Mouse (Mus musculus) kidney, adult 9 months (tissue): ENCODE measurements around the gene Lig4.

Experiments used
- DNase-seq: peaks from one replicate; pipeline ENCODE4 v3.0.0; 2022

Lig4 gene

DNA sequence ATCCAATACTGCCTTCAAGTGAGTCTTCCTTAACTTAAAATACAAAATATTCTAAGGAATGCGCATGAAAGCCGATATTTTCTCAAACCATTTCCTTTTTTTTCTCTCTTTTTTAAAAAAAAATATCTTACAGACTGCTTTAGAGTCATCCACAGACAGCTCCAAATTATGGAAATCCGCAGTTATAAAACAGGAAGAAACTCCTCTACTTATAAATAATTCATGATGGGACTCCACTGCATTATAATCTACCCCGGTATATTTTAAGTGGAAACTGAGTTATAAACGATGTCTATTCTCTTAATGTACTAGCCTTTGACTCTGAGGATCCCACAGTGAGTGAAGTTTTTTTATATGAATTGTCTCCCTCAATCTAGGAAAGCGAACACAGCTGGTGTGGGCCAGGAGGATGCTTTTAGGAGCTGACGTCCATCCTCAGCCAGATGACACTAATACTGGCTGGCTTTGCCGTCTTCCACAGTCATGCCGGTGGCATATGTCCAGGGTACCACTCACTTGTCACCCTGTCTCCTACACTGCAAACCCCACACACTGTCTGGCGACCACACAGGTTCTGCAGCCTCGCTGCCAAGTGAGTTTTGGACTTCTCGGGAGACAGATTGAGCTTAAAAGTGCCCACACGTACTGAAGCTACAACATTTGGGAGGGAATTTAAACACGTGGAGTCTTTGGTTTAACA, 47.6 kb downstream of the Lig4 start:
- DNase-seq: no peak
